Mouse (Mus musculus) liver, embryonic 14.5 days (tissue): ENCODE measurements around the gene Cenpk.

Experiments
- CTCF ChIP-seq: IDR thresholded peaks from 2 replicates; pipeline ENCODE4 v1.5.1; 2016; ENCODE audit warnings: antibody characterized with exemption, low read depth, control low read depth
- EP300 ChIP-seq: IDR thresholded peaks from 2 replicates; pipeline ENCODE4 v1.6.1; 2016; ENCODE audit warnings: antibody characterized with exemption, low read depth

GRCm38 (mm10) chr13:104285737-104286311 lies 57.4 kb downstream of the Cenpk start:
- TF ChIP-seq EP300 (no peak), CTCF (no peak)
